Mouse (Mus musculus) CH12.LX (cell line): Measurements from ENCODE around the gene Cdkl3. TPM values are rescaled to one million over a fixed set of nuclear protein-coding genes. Genes with fewer than 3 reads are reported as not detected.

Source experiments
- DNase-seq: peaks from one replicate; pipeline ENCODE4 v3.0.0-alpha.2; 2013; ENCODE audit errors: extremely low read depth
- H3K27ac ChIP-seq: 2 replicates; pipeline ENCODE4 v1.5.1; 2012; ENCODE audit warnings: low read depth, mild to moderate bottlenecking, control low read depth, moderate library complexity; ENCODE audit not compliant: insufficient read depth
- H3K27me3 ChIP-seq: replicated peaks from 2 replicates; pipeline ENCODE3; 2012; ENCODE audit warnings: inconsistent platforms
- H3K36me3 ChIP-seq, 2 experiments: replicated peaks in 1 of 2; 2 replicates each; pipeline versions ENCODE3 to v1.6.1; 2012; ENCODE audit warnings: inconsistent platforms in 1 of 2, low read length in 1 of 2, mild to moderate bottlenecking in 1 of 2, mixed read lengths in 1 of 2, moderate library complexity in 1 of 2; ENCODE audit not compliant: control insufficient read depth in 1 of 2, insufficient read depth in 1 of 2
- H3K4me1 ChIP-seq, 2 experiments: 2 replicates each; pipeline ENCODE4 v1.6.1; 2012; ENCODE audit warnings: inconsistent platforms in 1 of 2, moderate library complexity in 1 of 2; ENCODE audit not compliant: insufficient read depth in 2 of 2, control insufficient read depth in 1 of 2
- H3K4me2 ChIP-seq: 2 replicates; pipeline ENCODE4 v1.6.1; 2012; ENCODE audit warnings: low read depth, mild to moderate bottlenecking, control low read depth; ENCODE audit not compliant: poor library complexity, insufficient read depth, severe bottlenecking
- H3K4me3 ChIP-seq, 3 experiments: fragments of 150-350 bp in 1 of 3; sonication (generic) in 1 of 3; replicated peaks in 1 of 3; 2 replicates each; pipeline versions ENCODE3 to v1.5.1; 2011 to 2012; ENCODE audit warnings: low read depth in 2 of 3, low read length in 2 of 3, mild to moderate bottlenecking in 2 of 3, moderate library complexity in 2 of 3, control low read depth in 1 of 3, improper control_type of control experiment in 1 of 3, inconsistent platforms in 1 of 3, mixed read lengths in 1 of 3; ENCODE audit not compliant: poor library complexity in 1 of 3
- H3K79me2 ChIP-seq: replicated peaks from 2 replicates; pipeline ENCODE4 v1.6.1; 2012; ENCODE audit warnings: mild to moderate bottlenecking, moderate library complexity; ENCODE audit not compliant: control insufficient read depth, poor library complexity, insufficient read depth, severe bottlenecking; ENCODE audit errors: extremely low read depth
- H3K9ac ChIP-seq: 2 replicates; pipeline ENCODE4 v1.6.1; 2012; ENCODE audit warnings: low read depth, mild to moderate bottlenecking, control low read depth, moderate library complexity; ENCODE audit not compliant: insufficient read depth
- H3K9me3 ChIP-seq: replicated peaks from 2 replicates; pipeline ENCODE3; 2012; ENCODE audit warnings: low read length, inconsistent platforms, mixed read lengths
- CHD1 ChIP-seq: IDR thresholded peaks from 2 replicates; pipeline ENCODE4 v1.6.1; 2012; ENCODE audit warnings: low read depth, low read length, improper control_type of control experiment, inconsistent platforms
- CHD2 ChIP-seq: IDR thresholded peaks from 2 replicates; pipeline ENCODE4 v1.6.1; 2011; ENCODE audit warnings: low read length, improper control_type of control experiment
- CTCF ChIP-seq, 2 experiments: IDR thresholded peaks in 1 of 2; conservative IDR thresholded peaks in 1 of 2; 2 replicates each; pipeline ENCODE4 v1.5.1; 2011 to 2012; ENCODE audit warnings: low read depth in 2 of 2, low read length in 2 of 2, improper control_type of control experiment in 1 of 2, inconsistent platforms in 1 of 2, mild to moderate bottlenecking in 1 of 2, moderate library complexity in 1 of 2
- E2F4 ChIP-seq: IDR thresholded peaks from 2 replicates; pipeline ENCODE4 v1.6.1; 2011; ENCODE audit warnings: low read depth, low read length, improper control_type of control experiment; ENCODE audit not compliant: insufficient replicate concordance
- ELF1 ChIP-seq: IDR thresholded peaks from 2 replicates; pipeline ENCODE4 v1.6.1; 2014; ENCODE audit warnings: low read depth, mild to moderate bottlenecking, inconsistent platforms, low read length, improper control_type of control experiment
- EP300 ChIP-seq: IDR thresholded peaks from 2 replicates; pipeline ENCODE4 v1.6.1; 2011; ENCODE audit warnings: low read length, improper control_type of control experiment
- ETS1 ChIP-seq: conservative IDR thresholded peaks from 2 replicates; pipeline ENCODE4 v1.6.1; 2012; ENCODE audit warnings: low read depth, mild to moderate bottlenecking, inconsistent platforms, low read length, improper control_type of control experiment, moderate library complexity
- GABPA ChIP-seq: IDR thresholded peaks from 2 replicates; pipeline ENCODE4 v1.6.1; 2012; ENCODE audit warnings: low read depth, low read length, improper control_type of control experiment, inconsistent platforms; ENCODE audit not compliant: insufficient replicate concordance
- HCFC1 ChIP-seq: IDR thresholded peaks from 2 replicates; pipeline ENCODE4 v1.6.1; 2012; ENCODE audit warnings: low read depth, mild to moderate bottlenecking, inconsistent platforms, low read length, improper control_type of control experiment
- IRF4 ChIP-seq: IDR thresholded peaks from 2 replicates; pipeline ENCODE4 v1.6.1; 2014; ENCODE audit warnings: low read depth, mild to moderate bottlenecking, inconsistent platforms, low read length, improper control_type of control experiment
- JUN ChIP-seq: IDR thresholded peaks from 2 replicates; pipeline ENCODE4 v1.6.1; 2011; ENCODE audit warnings: low read depth, mild to moderate bottlenecking, low read length, improper control_type of control experiment, moderate library complexity; ENCODE audit not compliant: insufficient read depth
- JUND ChIP-seq: conservative IDR thresholded peaks from 2 replicates; pipeline ENCODE4 v1.6.1; 2011; ENCODE audit warnings: low read depth, low read length, improper control_type of control experiment
- KAT2A ChIP-seq: IDR thresholded peaks from 2 replicates; pipeline ENCODE4 v1.6.1; 2012; ENCODE audit warnings: low read length, improper control_type of control experiment, inconsistent platforms; ENCODE audit not compliant: insufficient replicate concordance
- MAFK ChIP-seq: IDR thresholded peaks from 2 replicates; pipeline ENCODE4 v1.6.1; 2011; ENCODE audit warnings: low read length, improper control_type of control experiment; ENCODE audit not compliant: insufficient replicate concordance
- NELFE ChIP-seq: IDR thresholded peaks from 2 replicates; pipeline ENCODE4 v1.6.1; 2011; ENCODE audit warnings: low read depth, low read length, improper control_type of control experiment
- NRF1 ChIP-seq: IDR thresholded peaks from 2 replicates; pipeline ENCODE4 v1.6.1; 2014; ENCODE audit warnings: low read depth, mild to moderate bottlenecking, inconsistent platforms, low read length, improper control_type of control experiment, moderate library complexity
- PAX5 ChIP-seq: IDR thresholded peaks from 2 replicates; pipeline ENCODE4 v1.6.1; 2012; ENCODE audit warnings: low read length, inconsistent platforms, mixed read lengths
- POLR2A ChIP-seq: IDR thresholded peaks from 2 replicates; pipeline ENCODE4 v1.6.1; 2011; ENCODE audit warnings: low read depth, mild to moderate bottlenecking, improper control_type of control experiment, low read length
- POLR2AphosphoS2 ChIP-seq: IDR thresholded peaks from 2 replicates; pipeline ENCODE4 v1.6.1; 2011; ENCODE audit warnings: low read depth, low read length, improper control_type of control experiment
- RCOR1 ChIP-seq: conservative IDR thresholded peaks from 2 replicates; pipeline ENCODE4 v1.6.1; 2012; ENCODE audit warnings: low read depth, mild to moderate bottlenecking, inconsistent platforms, low read length, improper control_type of control experiment
- USF2 ChIP-seq: conservative IDR thresholded peaks from 2 replicates; pipeline ENCODE4 v1.6.1; 2011; ENCODE audit warnings: low read depth, low read length, improper control_type of control experiment
- ZC3H11A ChIP-seq: IDR thresholded peaks from 2 replicates; pipeline ENCODE4 v1.6.1; 2012; ENCODE audit warnings: low read depth, mild to moderate bottlenecking, inconsistent platforms, low read length, improper control_type of control experiment
- ZMIZ1 ChIP-seq: IDR thresholded peaks from 2 replicates; pipeline ENCODE4 v1.6.1; 2012; ENCODE audit warnings: low read depth, mild to moderate bottlenecking, inconsistent platforms, low read length, improper control_type of control experiment
- ZNF384 ChIP-seq: IDR thresholded peaks from 2 replicates; pipeline ENCODE4 v1.6.1; 2012; ENCODE audit warnings: low read depth, low read length, improper control_type of control experiment, inconsistent platforms
- dilution Hi-C: fragments of 300-500 bp; cut with MboI; formaldehyde crosslinking; loops from 2 replicates; pipeline ENCODE4 v1.14.3; 2020; ENCODE audit warnings: low sequenced_read_pairs; ENCODE audit not compliant: extremely low pct_unique_long_range_greater_than_20kb, extremely low pct_ligation_motif_present
- in situ Hi-C: fragments of 300-500 bp; cut with MboI; formaldehyde crosslinking; loops from 3 replicates; pipeline ENCODE4 v1.14.3; 2019; ENCODE audit warnings: low sequenced_read_pairs, low pct_ligation_motif_present, low pct_unique_long_range_greater_than_20kb, mixed read lengths
- polyA plus RNA-seq: library from polyadenylated mRNA; unstranded; fragments of >175 nt; gene quantifications from 2 replicates; pipeline ENCODE4 v1.2.1, GENCODE M21; 2012; ENCODE audit warnings: low read depth; ENCODE audit not compliant: insufficient read length
- total RNA-seq, 2 experiments: library from RNA; depleted of rRNA; stranded (reverse); fragments of 300-350 nt in 1 of 2; fragments of >200 nt in 1 of 2; gene quantifications; 2 replicates each; pipeline ENCODE4 v1.2.3; 2012 to 2014

The Cdkl3 gene
- total and polyA plus RNA-seq, 3 experiments = 4.4 to 9.7 (median 8.0) TPM

- dilution Hi-C loops = no loop called here
- TF ChIP-seq USF2 (no peak), ETS1 (no peak), POLR2AphosphoS2 (no peak), KAT2A (no peak), POLR2A (no peak), E2F4 (no peak), CTCF (conservative IDR thresholded peaks at IDR 0.05 in 1 of 2, IDR thresholded peaks at IDR 0.05 in 1 of 2; ENCODE audit: low read depth in 2 of 2, low read length in 2 of 2) (no peak), NRF1 (no peak), GABPA (no peak), PAX5 (no peak), ZC3H11A (no peak), JUN (no peak), EP300 (no peak), MAFK (no peak), NELFE (no peak), IRF4 (no peak), CHD1 (no peak)
- TF ChIP-seq, all 38 proteins: peak for 0
- no peak for DNase-seq
- Histone ChIP-seq H3K79me2 (no peaks in the 10 kb centered on the region), H3K4me3 (no peak overlapping the region), H3K4me1 (peaks cover 0 to 10% of the 10 kb centered on the region in 2 experiments; a peak in 2 of 4 replicates), H3K9me3 (no peaks in the 10 kb centered on the region), H3K4me2 (no peak overlapping the region), H3K27ac (no peak overlapping the region), H3K36me3 (peaks cover 0 to 2% of the 10 kb centered on the region in 2 experiments), H3K9ac (no peak overlapping the region), H3K27me3 (no peaks in the 10 kb centered on the region)
- in situ Hi-C loops = loop anchor here (10.0 kb wide), 1 partner anchor 171 kb away; no protein-coding TSS in a partner anchor
Measured at GRCm38 (mm10) chr11:52053371-52053770, 49.4 kb downstream of the Cdkl3 start.

GRCm38 (mm10) chr11:52054728-52055127, 50.7 kb downstream of the Cdkl3 start:
- dilution Hi-C loops (no loop called here), in situ Hi-C loops (loop anchor here (10.0 kb wide), 1 partner anchor 170 kb away; no protein-coding TSS in a partner anchor)
- TF ChIP-seq ELF1 (no peak), POLR2A (no peak), RCOR1 (no peak), USF2 (no peak), HCFC1 (no peak), MAFK (no peak), EP300 (no peak), E2F4 (no peak), JUN (no peak), NRF1 (no peak), CHD2 (no peak), ETS1 (no peak), ZMIZ1 (no peak), POLR2AphosphoS2 (no peak), JUND (no peak), ZNF384 (no peak)
- no peaks in the 10 kb centered on the region for H3K9me3 ChIP-seq
- H3K9ac ChIP-seq = no peak overlapping the region
- H3K36me3 ChIP-seq = no peaks in the 10 kb centered on the region
- H3K27me3 ChIP-seq = no peaks in the 10 kb centered on the region
- no peak overlapping the region for H3K4me2 ChIP-seq
- no peaks in the 10 kb centered on the region for H3K79me2 ChIP-seq
- no peak overlapping the region for H3K4me3 ChIP-seq
- peaks cover 0 to 7% of the 10 kb centered on the region in 2 experiments; a peak in 2 of 4 replicates for H3K4me1 ChIP-seq
- no peak overlapping the region for H3K27ac ChIP-seq
- DNase-seq = no peak
